Mouse (Mus musculus): ENCODE results near the gene Ap1s1.

Gene Ap1s1

DNA sequence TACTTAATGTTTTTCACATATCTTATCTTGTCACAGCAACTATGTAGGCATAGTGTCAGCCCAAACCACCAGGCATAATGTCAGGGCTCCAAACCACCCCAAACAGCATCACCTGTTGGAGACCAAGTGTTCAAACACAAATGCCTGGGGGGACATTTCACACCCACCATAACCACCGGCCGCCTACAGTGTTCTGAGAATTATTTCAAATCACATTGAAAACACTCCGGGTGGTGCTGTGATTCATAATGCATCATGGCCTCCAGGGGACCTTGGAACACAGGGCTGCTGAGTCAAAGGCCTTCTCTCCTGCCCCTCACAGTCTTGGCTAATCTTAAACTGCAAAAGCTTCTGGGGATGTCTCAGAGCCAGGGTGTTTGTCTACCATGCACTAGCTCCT, 30.0 kb downstream of the Ap1s1 start:
- no peak for DNase-seq

DNA sequence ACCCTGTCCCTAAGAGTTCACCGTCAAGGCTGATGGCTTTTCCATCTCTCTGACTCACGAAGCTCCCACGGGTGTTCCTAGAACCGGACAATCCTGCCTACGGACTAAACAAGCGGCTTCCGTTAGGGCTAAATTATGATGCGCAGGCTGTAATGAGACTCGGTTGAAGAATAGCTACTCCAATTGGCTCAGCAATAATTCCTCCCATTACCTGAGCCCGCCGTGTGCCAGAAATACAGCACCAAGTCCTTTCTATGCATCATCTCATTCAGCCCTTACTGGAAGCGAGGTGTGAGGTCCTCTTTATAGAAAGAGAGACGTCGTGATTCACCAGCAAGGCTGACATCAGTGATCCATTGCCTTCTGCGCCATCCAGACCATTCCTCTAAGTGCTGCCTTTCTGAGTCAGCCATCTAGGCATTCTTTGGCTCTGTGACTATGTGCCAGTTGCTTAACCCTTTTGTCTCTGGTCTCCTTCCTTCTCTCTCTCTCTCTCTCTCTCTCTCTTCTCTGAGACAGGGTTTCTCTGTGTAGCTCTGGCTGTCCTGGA, 33.5 kb downstream of the Ap1s1 start:
- DNase-seq, result no peak

DNA sequence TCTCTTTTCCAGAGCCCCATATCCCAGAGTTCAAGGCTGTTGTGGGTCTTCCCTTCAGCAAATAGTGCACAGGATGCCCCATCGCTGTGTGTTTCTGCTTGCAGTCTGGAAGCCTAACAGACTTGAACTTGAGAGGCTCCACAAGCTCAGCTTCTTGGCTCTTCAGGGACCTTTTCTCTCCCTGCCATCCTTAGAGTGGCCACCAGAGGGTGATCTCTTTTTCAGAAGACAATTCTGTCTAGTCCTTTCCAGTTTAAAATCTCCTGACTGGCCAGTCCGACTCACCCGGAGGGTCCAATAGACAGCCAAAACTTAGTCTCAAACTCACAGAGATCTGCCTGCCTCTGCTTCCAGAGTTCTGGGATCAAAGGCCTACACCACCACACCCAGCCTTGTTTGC, 35.9 kb downstream of the Ap1s1 start:
- peak in 1 of 2 experiments; percentile 26 for DNase-seq

DNA sequence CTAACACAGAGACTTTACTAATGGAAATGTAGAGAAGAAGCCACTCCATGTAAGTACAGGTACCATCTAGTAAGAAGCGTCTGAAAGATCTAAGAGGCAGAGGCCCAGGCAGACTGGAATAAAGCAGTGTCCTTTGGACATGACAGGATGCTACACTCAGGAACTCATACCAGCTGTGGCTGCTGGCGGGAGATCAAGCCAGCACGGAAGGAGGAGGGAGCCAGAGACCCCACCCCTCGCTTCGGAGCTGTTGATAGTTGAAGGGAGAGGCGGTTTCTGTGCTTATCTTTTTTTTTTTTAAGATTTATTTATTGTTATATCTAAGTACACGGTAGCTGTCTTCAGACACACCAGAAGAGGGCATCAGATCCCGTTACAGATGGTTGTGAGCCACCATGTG, 38.7 kb downstream of the Ap1s1 start:
- no peak for DNase-seq

DNA sequence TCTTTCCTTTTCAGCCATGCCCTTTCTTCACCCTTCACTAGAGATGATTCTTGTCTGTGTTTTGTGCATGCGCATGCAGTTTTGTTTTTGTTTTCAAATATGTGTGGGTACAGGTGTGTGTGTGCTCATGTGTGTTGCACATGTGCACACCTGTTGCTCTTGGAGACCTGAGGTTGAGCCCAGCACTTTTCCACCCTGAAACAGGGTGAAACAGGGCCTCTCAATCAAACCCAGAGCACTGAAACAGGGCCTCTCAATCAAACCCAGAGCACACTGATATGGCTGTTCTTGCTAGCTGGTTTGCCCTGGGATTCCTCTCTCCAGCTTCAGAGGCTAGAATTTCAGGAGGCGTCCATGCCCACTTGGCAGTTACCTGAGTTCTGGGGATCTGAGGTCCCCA, 45.3 kb downstream of the Ap1s1 start:
- no peak for DNase-seq

- DNase-seq, result no peak
Measured at GRCm38 (mm10) chr5:136999449-136999848, 46.5 kb downstream of the Ap1s1 start.

GRCm38 (mm10) chr5:136989801-136990200, 56.1 kb downstream of the Ap1s1 start:
- DNase-seq, result no peak

GRCm38 (mm10) chr5:136988420-136988819, 57.5 kb downstream of the Ap1s1 start:
- DNase-seq, result no peak

GRCm38 (mm10) chr5:136987934-136988271, 58.0 kb downstream of the Ap1s1 start, which contains the start of gene Znhit1:
Znhit1 (minus strand) TSS chr5:136988021.
- DNase-seq, result no peak

GRCm38 (mm10) chr5:136987138-136987933, 58.6 kb downstream of the Ap1s1 start:
- DNase-seq, result peak; percentile 62 to 72

DNA sequence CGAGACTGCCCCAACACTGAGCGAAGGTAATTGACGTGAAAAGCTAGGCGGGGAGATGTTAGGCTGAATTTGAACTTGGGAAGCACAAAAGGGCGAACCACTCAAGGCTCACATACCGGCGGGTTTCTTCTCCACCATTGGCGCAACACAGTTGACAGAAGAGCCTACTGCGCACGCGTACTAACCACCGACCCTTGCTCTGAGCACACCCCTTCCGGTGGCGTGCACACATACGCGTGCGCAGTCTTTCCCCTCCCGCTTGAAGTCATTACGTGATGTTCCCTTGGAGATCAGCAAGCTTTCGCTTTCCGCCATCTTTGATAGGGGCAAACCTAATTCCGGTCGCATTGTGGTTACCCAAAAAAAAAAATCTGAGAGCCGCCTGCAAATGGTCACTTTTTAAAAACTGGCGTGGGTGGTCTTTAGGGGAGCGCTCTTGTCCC, 59.2 kb downstream of the Ap1s1 start, which contains the start of gene Plod3:
TSS of gene Plod3 (plus strand) at position 325 of the 443 bp plus-strand sequence.
- DNase-seq, result peak; percentile 90 to 92

All from spleen, adult 18-20 months (tissue).